Mouse (Mus musculus): ENCODE data around the gene Itgav. TPM values are rescaled to one million over a fixed set of nuclear protein-coding genes. Genes with fewer than 3 reads are reported as not detected.

Itgav gene
- total RNA-seq, 2 experiments from 2014 or later = 23.8 to 37.9 TPM

DNA sequence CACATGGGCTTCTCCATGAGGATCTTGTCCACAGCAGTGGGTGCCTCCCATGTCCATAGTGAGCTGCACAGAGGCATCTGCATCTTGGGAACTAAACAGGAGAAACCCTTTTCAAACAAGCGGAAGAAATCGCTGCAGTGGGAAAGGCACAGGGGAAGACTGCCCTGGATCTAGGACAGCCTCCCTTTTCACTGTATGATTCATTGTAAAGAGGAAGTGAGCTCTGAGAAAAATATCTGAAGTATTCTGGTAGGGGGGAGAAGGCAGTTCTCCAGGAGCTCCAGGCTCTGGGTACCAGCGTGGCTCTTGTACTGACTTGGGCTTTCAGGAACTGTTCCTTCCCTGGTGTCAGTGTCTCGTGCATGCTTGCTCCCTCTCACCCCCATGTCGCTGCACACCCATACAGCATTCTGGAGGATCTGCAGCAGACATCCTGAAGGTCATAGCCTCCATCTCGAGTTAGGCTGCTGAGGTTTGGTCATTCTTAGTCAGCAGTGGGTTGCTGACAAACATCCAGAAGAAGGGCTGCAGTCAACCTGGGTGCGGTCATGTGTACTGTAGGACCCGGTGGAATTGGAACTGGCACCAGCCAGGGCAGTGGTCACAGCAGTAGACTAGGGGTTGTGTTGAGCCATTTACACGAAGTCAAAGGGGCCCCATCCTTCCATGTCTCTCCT lies 20.2 kb downstream of the Itgav start:
- peak; percentile 41 for ATAC-seq (ENCODE audit: poor library complexity, severe bottlenecking)

DNA sequence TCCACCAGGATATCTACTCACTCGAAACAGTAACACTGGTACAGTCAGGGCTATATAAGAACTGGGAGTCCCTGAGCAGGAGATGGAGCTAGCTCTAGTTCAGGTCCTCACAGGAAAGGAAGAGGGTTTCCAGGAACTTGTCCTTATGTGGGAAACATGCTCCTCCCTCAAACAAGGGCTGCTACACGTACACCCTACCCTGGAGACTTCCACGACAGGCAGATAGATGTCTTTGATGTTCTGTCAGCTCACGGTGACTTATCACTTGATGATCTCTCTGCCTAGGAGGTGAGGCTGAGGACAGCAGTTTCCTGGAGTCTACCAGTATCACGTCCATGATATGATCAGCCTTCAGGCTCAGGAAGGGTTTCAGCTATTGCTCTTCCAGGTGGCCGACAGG lies 21.1 kb downstream of the Itgav start:
- no peak for ATAC-seq (ENCODE audit: poor library complexity, severe bottlenecking)

DNA sequence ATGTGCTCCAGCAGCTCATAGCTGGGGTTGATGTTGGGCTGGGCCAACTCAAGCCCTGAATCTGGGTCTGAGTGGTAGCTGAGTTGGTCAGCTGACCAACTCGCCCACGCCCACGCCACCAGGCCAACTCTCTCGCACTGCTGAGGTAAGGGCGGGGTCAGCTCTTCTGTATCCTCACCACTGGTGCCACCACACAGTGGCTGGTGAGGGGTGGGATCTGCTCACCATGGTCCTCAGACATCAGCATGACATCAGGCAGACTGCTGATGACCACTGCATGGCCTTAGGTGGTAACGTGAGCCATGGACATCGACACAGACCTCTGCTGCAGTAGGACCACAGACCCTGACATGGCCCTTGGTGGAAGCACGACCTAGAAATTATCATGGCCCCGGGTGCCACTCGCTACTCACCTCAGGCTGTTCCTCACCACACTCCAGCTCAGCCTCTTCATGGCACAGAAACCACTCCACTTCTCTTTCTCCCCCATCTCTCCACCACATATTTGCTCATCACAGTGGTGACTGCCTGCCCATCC lies 24.5 kb downstream of the Itgav start:
- ATAC-seq (ENCODE audit: poor library complexity, severe bottlenecking) = no peak

DNA sequence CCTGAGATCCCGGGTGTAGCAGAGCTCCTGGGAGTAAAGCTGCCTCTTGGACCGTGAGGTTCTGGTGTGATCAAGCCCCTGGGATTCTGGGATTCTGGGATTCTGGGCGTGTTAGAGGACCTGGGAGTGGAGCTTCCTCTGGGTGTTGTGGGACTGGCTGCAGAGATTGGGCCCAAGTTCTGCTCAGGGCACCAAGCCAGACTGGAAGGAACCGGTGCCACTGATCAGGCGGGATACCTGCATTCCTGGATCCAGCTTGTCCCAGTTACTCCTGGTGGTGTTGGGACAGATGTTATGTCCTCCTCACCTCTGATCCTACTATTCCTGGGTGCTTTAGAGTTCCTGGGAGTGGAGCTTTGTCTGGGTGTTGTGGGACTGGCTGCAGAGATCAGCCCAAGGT lies 28.8 kb downstream of the Itgav start:
- no peak for ATAC-seq (ENCODE audit: poor library complexity, severe bottlenecking)

DNA sequence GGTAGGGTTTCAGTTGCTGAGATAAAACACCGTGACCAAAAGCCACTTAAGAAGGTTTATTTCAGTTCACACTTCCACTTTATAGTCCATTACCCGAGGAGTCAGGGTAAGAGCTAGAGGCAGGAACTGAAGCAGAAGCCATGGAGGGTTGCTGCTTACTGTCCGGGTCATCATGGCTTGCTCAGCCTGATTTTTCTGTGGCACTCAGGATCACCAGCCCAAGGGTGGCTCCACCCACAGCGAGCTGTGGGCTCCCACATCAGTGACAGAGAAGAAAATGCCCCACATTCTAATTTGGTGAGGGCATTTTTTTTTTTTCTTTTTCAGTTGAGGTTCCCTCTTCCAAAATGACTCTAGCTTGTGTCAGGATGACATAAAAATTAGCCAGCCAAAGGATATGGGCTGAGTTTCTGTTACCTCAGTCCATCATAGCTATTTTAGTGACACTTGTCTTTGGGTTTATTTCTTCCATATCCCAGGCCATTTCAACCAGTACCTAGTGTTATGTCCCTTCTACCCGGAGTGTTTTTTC lies 30.2 kb downstream of the Itgav start:
- ATAC-seq (ENCODE audit: poor library complexity, severe bottlenecking) = no peak

DNA sequence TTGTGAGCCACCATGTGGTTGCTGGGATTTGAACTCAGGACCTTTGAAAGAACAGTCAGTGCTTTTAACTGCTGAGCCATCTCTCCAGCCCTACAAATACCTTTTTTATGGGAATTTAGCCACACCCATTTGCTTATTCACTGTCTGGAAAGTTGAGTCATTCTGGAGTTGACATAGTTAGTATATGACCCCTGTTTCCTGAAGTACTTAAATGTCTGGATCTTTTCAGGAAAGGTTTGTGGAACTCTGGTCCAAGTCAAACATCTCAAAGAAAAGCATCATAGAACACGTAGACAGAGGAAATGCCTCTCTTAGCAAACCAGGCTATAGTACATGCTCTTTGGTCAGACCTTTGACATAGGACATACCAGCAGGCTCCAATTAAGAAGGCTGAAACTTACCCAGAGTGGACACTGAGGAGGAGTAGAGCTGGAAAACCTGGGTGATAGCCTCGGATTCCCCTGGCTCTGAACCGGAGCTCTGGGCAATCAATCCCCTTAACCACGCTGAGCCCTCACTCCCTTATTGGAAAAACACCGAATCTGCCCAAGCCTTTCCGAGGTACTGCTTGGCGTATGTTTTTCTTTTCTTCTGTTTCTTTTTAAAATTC lies 34.5 kb downstream of the Itgav start:
- ATAC-seq (ENCODE audit: poor library complexity, severe bottlenecking) = no peak

DNA sequence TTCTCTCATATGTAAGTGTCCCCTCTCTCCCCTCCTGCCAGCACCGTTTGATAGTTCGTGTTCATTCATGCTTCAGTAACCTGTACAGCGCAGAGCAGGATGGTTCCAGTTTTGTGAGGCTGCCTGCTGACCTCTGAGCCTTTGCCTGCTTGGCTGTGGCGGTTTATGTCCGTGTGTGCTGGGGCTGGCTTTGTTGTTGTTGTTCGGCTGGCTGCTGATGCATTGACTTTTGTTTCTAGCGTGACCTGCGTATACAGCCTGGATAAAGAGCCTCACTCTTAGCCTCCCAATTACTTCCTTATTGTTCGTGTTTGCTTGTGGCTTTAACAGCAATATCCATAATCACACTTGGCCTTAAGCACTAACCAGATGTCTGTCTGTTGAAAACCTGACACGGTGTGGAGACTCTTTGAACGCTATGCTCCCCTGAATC lies 35.0 kb downstream of the Itgav start:
- ATAC-seq (ENCODE audit: poor library complexity, severe bottlenecking) = no peak

DNA sequence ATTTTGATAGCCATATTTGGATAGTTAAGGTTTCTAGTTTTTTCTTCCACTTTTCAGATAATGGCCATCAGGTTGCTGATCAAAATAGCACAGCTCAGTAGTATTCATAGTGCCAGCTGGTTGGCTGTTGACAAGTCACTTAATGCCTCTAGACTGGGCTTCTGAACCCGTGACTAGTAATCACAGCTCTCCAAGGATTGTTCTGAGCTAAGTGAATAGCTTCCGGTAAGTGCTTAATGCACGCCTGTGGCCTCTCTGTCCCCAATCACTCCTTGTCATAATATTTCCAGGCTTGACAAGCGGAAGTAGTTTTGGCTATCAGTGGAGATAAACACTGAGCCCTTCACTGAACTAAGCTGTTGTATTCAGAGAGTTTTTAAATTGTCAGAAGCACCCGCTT lies 35.5 kb downstream of the Itgav start:
- no peak for ATAC-seq (ENCODE audit: poor library complexity, severe bottlenecking)

DNA sequence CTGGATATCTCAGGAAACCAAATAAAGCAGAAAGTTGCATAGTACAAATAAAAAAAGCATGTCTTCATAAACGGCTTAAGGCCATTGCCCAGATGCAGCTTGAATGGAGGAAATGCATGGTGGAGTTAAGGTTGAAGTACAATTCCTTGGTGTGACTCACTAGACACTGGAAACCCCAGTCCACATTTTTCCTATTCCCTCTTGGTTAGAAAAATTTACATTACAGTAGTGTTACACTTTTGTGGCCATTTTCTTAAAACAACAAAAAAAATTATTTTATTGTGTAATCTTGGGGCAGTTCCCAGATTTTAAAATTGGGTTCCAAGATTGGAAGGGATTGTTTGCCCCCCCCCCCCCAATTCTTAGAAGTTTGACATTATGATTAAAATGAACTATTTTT lies 35.9 kb downstream of the Itgav start:
- no peak for ATAC-seq (ENCODE audit: poor library complexity, severe bottlenecking)

DNA sequence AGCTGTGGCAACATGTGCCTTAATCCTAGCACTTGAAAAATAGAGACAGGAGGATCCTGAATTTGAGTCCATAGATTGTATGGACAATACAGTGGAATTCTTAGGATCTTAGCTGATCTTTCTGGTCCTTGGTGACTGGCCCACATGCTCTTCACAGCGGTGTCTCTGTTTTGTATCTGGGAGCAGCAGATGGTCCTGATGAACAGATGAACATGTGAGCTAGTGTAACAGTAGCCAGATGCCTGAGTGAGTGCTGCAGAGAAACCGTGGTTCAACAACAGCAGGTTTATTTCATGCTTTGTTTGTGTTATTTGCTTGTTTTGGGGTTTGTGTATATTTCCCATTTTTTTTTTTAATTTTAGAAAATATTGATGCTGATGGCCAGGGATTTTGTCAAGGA lies 37.3 kb downstream of the Itgav start:
- ATAC-seq (ENCODE audit: poor library complexity, severe bottlenecking) = no peak

DNA sequence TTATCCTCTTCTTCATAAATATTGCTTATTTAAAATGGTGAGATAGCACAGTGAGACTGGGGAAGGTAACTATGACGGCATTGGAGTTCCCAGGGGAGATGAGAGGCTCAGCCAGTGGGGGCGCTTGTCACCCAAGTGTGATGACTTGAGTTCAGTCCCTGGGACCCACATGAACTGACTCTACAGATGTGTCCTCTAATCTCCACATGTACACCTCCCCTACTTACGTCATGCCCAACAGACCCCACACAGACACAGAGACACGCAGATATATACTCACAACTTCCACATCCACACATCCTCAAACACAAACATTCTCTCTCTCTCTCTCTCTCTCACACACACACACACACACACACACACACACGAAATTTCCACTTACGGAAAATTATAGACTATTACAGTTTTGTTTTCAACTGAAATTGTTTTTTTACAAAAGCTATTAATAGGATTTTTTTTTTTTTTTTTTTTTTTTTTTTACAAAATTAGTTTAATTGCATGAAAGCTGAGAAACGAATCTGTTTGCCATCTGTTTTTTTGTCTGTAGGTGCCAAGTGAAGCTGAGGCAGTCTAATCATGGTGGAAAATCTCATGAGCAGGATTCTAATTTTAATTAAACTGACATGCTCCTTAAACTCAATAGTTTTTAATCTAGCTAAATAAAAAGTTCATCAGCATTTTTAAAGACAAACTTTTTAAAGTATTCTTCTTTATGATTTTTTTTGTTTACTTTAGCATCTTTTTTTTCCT lies 38.1 kb downstream of the Itgav start:
- ATAC-seq (ENCODE audit: poor library complexity, severe bottlenecking) = no peak

DNA sequence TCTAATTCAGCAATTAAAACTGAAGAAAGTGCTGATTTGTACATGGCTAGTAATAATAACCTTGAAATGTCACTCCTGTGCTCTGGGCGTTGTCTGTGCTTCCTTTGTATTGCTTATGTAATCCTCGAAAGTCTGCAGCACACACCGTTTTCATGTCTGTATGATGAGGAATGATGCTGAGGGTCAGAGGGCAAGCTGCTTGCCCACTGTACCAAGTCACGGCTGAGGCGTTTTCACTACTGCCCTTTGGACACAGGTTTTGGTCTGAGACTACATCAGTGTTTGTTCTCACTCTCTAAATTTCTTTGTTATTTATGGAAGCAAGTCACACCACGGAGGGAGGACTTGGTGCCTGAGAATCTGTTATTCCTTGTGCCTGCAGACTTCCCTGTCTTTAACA lies 41.9 kb downstream of the Itgav start:
- ATAC-seq (ENCODE audit: poor library complexity, severe bottlenecking) = no peak

DNA sequence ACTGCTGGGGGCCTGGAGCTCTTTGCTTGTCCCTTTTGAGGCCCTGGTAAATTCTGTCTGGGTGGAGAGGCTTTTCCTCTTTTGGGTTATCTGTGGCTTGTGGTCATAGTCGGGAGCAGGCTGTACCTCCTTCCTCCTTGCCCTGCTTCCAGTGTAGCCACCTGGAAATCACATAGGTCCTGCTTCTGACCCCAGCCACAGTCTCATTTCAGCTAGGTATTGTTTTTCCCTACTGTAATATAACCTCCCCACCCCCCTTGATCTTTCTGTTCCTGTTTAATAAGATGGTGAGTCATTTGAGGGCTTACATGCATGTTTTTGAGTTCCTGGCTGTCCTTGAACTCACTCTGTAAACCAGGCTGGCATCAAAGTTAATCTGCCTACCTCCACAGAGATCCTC lies 42.7 kb downstream of the Itgav start:
- peak; percentile 65 for ATAC-seq (ENCODE audit: poor library complexity, severe bottlenecking)

DNA sequence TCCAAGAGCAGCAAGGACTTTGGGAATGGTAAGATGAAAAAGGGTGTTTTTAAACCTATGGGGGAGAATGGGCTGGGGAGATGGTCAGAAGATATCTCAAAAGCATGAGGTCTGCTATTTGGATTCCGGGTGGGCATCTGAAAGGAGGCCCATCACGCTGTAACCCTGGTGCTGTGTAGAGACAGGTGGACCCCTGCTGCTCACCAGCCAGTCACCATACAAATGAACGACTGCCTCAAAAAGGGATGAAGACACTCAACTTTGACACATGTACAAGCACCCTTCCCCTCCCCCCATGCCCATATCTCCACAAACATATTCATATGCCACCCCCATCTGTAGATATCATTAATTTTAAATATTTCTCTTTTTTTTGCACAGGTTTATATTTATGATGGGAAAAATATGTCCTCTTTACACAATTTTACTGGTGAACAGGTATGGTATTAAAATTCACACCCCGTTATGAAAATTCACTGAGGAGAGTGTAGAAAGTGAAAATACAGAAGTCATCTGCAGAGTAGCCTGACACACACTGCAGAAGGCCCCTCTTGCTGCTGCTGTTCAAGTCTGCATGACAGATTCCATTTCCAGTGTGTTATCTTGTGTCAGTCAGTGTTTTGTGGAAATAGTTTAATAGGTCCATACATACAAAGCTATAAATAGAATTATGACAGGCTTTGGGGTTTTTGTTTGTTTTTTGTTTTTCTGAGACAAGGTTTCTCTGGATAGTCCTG lies 44.3 kb downstream of the Itgav start:
- ATAC-seq (ENCODE audit: poor library complexity, severe bottlenecking) = no peak

DNA sequence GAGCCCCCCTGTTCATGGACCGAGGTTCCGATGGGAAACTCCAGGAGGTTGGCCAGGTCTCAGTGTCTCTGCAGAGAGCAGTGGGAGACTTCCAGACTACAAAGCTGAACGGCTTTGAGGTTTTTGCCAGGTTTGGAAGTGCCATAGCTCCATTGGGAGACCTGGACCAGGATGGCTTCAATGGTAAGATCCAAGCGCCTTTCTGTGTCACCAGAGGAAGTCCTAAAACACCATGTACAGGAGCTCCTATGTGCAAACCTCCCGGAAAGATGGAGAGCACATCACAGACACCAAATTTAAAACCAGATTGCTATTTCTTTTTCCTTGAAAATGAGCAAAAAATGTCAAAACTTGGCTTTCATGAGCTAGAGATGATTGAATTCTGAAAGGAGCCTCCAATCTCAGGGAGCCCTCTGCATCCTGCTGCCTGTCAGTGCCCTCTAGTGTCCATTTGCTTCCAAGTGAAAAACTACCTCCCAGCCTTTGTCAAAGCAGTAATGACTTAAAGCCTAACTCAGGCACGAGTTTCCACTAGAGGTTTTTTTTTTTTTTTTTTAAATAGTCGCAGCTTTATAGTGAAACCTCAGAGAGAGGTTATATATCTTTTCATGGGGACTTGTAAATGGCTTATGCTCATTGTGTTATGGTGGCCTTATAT lies 47.1 kb downstream of the Itgav start:
- peak; percentile 86 for ATAC-seq (ENCODE audit: poor library complexity, severe bottlenecking)

DNA sequence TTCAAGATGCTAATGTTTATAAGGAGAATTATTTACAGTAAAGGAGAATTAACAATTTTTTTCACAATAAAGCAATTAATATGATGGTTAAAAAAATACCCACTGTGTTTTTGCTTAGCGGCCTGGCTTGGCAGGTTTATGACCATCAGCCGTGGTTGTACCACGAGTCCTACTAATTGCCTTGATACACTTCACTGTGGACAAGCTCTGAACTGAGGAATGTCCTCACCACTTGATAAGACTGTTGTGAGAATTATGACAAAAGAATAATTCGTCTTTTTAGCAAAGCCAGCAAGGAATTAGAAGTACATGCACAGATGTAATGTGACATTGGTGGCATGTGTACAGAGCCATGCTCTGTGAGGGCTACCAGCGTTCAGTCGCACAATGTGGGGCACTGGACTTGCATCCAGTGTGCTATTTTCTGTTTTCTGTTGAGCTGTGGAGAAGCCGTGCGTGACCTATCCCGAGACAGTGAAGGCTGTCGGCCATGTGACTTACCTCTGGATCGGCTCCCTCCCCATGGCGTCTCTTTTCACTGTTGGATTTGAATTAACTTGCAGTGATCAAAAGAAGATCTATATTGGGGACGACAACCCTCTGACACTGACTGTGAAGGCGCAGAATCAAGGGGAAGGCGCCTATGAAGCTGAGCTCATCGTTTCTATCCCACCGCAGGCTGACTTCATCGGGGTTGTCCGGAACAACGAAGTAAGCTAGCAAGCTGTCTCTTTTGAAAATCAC lies 67.3 kb downstream of the Itgav start:
- ATAC-seq (ENCODE audit: poor library complexity, severe bottlenecking) = no peak

DNA sequence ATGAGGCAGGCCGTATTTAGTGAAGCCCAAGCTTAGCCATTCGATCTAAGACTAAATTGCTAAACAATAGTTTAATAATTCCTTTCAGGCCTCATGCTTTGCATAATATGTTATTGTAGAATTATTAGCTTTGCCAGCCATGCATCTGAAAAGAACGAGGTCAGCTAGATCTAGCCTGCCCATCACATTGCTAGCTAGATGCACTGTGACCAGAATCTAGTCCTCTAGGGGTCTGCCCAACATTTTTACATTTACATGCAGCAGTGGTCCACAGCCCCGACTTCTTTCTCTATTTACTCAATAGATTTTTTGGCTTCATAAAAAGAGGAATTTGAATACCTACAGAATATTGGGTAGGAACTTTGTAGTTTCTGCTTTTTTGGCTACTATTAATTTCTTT lies 67.9 kb downstream of the Itgav start:
- no peak for ATAC-seq (ENCODE audit: poor library complexity, severe bottlenecking)

DNA sequence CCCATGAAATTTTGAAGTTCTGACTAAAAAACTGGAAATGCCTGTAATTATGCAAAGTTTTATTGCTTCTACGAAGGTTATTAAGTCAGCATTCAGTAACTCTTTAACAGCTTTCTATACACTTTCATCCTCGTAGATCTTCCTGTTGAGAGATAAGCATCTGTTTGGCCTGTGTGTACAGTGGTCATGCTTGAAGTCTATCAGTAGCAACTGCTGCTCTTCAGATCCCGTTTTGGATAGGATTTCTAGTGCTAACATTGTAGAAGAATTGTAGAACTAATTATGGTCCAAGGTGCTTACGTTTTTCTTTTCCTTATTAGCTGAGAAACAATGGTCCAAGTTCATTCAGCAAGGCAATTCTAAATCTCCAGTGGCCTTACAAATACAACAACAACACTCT lies 71.6 kb downstream of the Itgav start:
- no peak for ATAC-seq (ENCODE audit: poor library complexity, severe bottlenecking)

DNA sequence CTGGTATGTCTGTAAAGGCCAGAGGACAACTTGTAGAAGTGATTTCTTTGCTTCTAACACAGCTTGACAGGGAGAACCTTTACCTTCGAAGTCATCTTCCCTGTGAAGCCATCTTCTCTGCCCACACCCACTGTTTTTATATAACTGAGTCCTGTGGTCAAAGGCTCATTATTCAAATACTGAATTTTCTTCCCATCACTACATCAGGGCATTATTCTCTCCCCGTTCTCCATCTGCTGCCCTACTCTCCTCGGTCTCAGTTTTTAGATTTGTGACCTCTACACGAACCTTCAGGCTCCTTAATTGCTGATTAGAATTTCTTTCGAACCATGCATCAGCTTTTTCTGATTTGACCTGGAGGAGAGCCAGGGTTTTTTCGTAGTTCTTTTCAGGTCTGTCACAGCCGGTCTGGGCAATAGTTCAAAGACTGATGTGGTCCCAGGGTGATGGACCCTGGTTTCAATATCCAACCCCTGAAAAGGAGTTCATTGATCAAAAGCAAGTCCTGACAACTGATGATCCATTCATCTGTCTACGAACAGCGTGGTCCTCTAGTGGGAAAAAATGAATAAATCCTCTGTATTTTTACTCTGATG lies 73.8 kb downstream of the Itgav start:
- ATAC-seq (ENCODE audit: poor library complexity, severe bottlenecking) = no peak

Data from megakaryocyte, adult 5-6 weeks (primary cell).